Mouse (Mus musculus) small intestine, adult 2 months (tissue): ENCODE data around the gene Rnf130.

Source experiments
- CTCF ChIP-seq: fragments of 200-500 bp; IDR thresholded peaks from 2 replicates; pipeline ENCODE4 v1.5.1; 2012; ENCODE audit warnings: low read depth, mild to moderate bottlenecking, control low read depth, inconsistent platforms, low read length, moderate library complexity, mixed read lengths; ENCODE audit not compliant: insufficient replicate concordance, insufficient read length; ENCODE audit errors: extremely low read depth
- POLR2A ChIP-seq: fragments of 200-500 bp; IDR thresholded peaks from 2 replicates; pipeline ENCODE4 v1.6.1; 2012; ENCODE audit warnings: low read depth, mild to moderate bottlenecking, control low read depth, inconsistent platforms, low read length, moderate library complexity

DNA sequence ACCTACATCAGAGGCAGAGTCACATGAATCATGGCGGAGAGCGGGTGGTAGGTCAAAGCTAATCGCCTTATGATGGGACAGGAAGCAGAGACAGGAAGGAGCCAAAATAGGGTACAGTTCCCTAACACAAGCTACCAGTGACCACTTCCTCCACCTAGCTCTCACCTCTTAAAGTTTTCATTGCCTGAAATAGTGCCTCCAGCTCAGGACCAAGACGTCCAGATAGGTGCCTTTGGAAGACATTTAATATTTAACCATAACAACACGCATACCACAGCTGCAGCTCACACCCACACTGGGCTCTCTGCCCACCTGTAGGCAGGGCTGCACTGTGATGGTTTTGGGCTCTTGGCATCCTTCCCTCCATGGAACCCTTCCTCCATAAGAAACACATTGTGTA is 27.8 kb upstream of the Rnf130 start:
- TF ChIP-seq POLR2A (no peak), CTCF (no peak)
